Mouse (Mus musculus) heart, postnatal 25 days (tissue): Measurements from ENCODE around the gene 2010300C02Rik. TPM values are rescaled to one million over a fixed set of nuclear protein-coding genes. Genes with fewer than 3 reads are reported as not detected.
"Not testable (repeated sequence)": the region's sequence is repeated elsewhere in the genome, so short reads cannot be mapped to it uniquely, and the experiment has no call there.

Experiments
- DNase-seq: peaks from one replicate; pipeline ENCODE4 v3.0.0; 2022; ENCODE audit warnings: low spot score
- intact Hi-C: fragments of 180-260 bp; cut with DNase I; formaldehyde crosslinking; loops from one replicate; pipeline ENCODE4 v1.15.1; 2025
- total RNA-seq, 2 experiments: library from RNA; stranded (reverse); gene quantifications; 2 replicates each; pipeline ENCODE4 v1.2.3; 2021

2010300C02Rik gene
- total RNA-seq, 2 experiments from 2014 or later = 0.53 to 0.73 TPM

GRCm38 (mm10) chr1:37712357-37712737, 7.5 kb downstream of the 2010300C02Rik start:
- intact Hi-C loops, DNase-seq: not testable (repeated sequence)

GRCm38 (mm10) chr1:37711596-37712356, 8.1 kb downstream of the 2010300C02Rik start:
- intact Hi-C loops = no loop called here
- no peak for DNase-seq

GRCm38 (mm10) chr1:37711082-37711481, 8.8 kb downstream of the 2010300C02Rik start:
- intact Hi-C loops = no loop called here

DNA sequence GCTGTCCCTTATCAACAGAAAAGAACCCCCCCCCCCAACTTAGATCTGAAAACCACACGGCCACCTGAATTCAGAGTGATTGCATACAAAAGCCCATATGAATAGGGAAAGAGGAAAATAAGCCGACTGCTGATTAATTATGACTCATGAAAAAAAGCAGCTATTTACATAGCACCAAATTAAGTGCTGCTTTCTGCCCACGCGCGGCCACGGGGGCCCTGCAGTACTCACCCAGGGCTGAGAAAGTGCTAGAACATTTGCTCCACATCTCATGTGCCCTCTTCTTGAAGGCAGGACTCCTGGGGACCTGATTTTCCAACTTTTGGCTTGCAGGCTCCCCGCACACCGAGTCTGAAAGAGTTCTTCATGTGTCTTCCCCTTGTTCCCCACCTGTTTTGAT, 10.1 kb downstream of the 2010300C02Rik start:
- DNase-seq = no peak
- intact Hi-C loops = no loop called here

More at GRCm38 (mm10) chr1:37711082-37711481, 8.8 kb downstream of the 2010300C02Rik start:
- DNase-seq = no peak

DNA sequence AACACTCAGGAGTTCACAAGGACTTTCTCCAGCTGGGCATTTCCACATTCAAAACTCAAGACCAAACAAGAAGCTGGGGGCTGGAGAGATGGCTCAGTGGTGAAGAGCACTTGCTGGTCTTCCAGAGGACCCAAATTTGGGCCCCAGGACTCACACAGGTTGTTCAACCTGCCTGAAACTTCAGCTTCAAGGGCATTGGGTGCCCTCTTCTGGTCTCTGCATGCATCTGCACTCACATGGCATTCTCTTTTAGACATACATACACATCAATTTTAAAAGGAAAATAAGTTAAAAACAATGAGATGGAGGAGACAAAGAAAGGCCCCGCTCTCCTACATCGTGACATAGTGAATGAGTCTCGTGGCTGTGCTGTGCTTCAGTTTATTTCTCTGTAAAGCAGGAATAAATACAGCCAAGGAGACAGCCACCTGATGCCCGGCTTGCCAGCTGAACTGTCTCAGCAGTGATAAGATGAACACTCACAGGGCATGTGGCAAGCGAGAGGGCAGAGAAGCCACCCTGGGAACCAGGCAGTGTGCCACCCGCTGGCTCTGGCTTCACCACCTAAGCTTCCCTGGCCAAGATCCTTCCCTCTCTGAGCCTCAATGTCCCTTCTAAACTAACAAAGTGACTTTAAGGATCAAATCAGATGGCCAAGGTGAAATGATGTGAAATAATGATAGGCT, 11.5 kb downstream of the 2010300C02Rik start:
- intact Hi-C loops = no loop called here
- no peak for DNase-seq

DNA sequence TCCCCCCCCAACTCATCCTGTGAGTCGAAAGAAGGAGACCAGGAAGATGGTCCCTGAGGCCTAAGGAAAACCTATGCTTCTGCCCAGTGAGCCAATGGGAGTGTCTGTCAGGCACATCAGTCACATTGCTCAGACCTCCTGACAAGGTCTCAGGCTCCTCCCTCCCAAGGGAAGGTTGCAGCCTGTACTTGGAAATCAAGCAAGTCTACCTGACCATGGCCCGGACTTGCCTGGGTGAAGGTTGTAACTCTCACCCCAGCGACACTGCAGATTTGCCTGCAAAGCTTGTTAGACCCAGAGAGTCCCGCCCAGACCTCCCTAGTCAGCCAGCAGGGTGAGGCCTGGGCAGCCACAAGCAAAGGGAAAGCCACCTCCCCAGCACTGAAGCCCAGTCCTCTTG, 17.6 kb downstream of the 2010300C02Rik start:
- intact Hi-C loops = no loop called here
- DNase-seq = no peak

- intact Hi-C loops = no loop called here
- no peak for DNase-seq
Observed at GRCm38 (mm10) chr1:37698852-37699439, 20.9 kb downstream of the 2010300C02Rik start.

GRCm38 (mm10) chr1:37698186-37698839, 21.6 kb downstream of the 2010300C02Rik start:
- intact Hi-C loops = no loop called here
- DNase-seq = no peak

DNA sequence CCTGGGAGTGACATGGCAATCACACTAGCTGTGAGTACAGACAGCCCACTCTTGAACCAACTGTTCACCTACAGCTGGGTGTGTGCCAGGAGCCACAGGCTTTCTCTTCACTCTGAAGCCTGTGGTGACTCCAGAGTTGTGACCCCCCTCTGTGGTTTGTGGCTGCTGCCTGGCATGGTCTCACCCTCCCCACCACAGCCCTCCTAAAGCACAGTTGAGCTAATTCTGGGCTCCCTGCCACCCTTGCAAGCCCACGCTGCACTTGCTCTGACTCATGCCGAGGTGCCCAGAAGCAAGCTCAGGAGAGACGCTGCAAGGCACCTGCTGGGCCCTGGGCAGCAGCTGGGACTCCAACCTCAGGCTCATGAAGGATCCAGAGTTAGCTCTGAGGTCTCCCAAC, 23.0 kb downstream of the 2010300C02Rik start:
- intact Hi-C loops = no loop called here
- DNase-seq = no peak

DNA sequence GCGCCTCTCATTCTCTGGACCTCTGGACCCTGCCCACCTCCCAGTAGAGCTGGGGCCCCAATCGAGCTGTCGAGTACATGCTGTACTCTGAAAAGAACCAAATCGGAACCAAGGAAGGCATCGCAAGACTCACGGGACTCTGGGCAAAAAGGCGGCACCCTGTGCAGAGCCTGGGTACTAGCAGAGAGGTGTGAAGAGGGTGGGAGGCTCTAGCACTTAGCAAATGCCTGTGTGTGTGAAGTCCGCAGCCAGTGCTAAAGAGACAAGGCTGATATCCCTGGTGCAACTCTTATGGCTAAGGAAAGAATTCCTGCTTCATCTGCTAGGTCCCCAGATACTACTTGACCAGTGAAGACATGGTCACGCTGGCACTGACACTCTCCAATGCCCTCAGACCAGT, 24.2 kb downstream of the 2010300C02Rik start:
- no peak for DNase-seq
- intact Hi-C loops = no loop called here

GRCm38 (mm10) chr1:37694417-37694816, 25.5 kb downstream of the 2010300C02Rik start:
- intact Hi-C loops = no loop called here
- no peak for DNase-seq

GRCm38 (mm10) chr1:37691179-37691578, 28.7 kb downstream of the 2010300C02Rik start:
- no peak for DNase-seq
- intact Hi-C loops = no loop called here

- DNase-seq = no peak
- intact Hi-C loops = no loop called here
Observed at GRCm38 (mm10) chr1:37690665-37691064, 29.2 kb downstream of the 2010300C02Rik start.

- no peak for DNase-seq
- intact Hi-C loops = no loop called here
Observed at GRCm38 (mm10) chr1:37689730-37690129, 30.2 kb downstream of the 2010300C02Rik start.

- DNase-seq = no peak
- intact Hi-C loops = no loop called here
Observed at GRCm38 (mm10) chr1:37688351-37688750, 31.5 kb downstream of the 2010300C02Rik start.

DNA sequence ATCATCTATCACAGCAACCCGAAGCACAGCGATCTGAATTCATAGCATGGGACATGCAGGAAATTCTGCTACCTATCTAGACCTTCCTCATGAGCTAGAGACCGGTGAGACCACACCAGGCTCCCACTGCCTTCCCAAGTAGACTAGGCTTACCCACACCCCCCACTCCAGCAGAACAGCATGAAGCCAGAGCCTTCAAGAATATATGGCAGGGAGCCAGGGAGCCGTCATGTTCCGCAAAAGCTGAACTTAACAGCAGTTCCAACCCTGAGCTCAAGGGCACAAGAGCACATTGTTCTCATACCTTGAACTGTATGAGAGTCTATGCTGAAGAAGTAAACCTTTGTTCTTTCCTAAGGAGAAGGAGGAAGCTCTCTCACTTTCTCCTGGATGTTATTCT, 32.4 kb downstream of the 2010300C02Rik start:
- no peak for DNase-seq
- intact Hi-C loops = no loop called here

DNA sequence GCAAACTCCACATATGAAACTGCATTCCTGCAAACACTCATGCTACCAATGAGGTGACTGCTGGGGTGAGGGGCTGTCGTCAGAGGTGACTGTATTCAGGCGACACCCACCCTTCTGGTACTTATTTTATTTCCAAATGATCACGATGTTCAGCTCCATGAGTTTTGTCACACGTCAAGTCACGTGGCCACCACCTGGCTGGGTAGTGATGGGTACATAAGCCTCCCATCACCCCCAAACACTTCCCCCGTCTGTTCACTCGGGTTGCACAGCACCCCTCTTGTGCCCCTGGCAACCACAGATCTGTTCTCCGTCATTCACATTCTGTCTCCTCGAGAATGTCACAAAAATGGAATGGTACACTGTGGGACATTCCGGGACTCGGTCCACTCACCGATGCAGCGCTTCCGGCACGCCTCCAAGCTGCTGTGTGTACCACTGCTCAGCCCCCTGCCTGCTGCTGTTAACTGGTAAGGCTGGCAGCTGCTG, 32.9 kb downstream of the 2010300C02Rik start:
- intact Hi-C loops = no loop called here
- no peak for DNase-seq

DNA sequence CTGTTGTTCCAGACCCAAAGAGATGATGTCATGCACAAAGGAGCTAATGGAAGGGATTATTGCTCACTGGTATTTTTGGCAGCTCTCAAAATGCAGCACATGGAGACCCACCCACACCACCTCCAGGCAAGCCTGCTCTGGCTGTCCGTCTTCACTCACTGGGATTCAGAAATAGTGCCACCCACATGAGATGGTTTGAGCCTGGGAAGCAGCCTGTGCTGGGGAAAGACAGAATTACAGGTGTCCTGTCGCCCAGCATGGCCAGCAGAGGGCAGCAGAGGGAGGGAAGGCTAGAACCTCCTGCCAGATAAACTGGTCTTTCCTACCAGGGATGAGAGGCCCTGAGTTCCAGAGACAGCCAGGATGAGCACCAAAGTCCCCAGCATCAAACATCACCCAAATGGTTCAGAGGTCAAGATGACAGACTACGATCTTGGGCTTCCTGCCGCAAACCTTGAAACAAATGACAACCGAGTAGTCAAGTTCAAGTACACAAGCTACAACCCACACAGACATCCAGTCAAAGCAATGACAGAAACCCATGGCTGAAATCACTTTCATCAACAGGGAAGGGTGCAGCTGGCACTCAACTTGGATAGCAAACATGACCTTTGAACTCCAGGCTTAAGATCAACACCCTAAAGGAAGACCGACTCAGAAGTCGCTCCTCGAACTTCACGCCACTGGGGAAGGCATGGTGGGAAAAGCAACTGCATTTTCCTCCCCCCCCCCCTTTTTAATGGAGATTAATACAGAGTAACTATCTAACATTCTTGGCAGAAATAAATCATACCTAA, 41.4 kb downstream of the 2010300C02Rik start:
- no peak for DNase-seq

GRCm38 (mm10) chr1:37676967-37677512, 42.8 kb downstream of the 2010300C02Rik start:
- DNase-seq = no peak
- intact Hi-C loops = loop anchor here (5.0 to 10.0 kb wide), 3 partner anchors 125 to 458 kb away; partner anchors contain the start of gene Tsga10

More for the DNA sequence above, 41.4 kb downstream of the 2010300C02Rik start:
- intact Hi-C loops = loop anchor here (5.0 to 10.0 kb wide), 3 partner anchors 124 to 456 kb away; partner anchors contain the start of gene Tsga10
